Mouse (Mus musculus): ENCODE measurements around the gene Ms4a10. TPM values are rescaled to one million over a fixed set of nuclear protein-coding genes. Genes with fewer than 3 reads are reported as not detected.
A peak's percentile ranks its signal among the peaks of the same experiment; 100 is the strongest.

Ms4a10 gene
- polyA plus RNA-seq, 1 experiment from 2014 or later: 0.31 TPM

DNA sequence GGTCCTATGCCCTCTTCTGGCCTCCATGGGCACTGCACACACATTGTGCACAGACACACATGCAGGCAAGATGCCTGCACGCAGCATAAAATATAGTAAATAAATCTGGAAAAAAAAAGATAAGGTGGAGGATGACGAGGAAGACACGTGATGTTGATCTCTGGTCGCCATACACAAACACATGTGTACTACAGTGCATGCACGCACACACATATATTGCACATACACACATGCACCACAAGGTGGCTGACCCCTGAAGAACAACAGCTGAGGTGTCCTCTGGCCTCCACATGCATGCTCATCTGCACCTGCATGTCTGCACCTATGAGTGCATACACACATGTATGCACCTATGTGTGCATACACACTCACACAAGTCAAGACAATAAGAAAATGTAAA is 38.4 kb downstream of the Ms4a10 start:
- 86% methylated on average over 5 of the region's 5 CpGs for WGBS
- ATAC-seq (replicated peaks; ENCODE audit: low FRiP score): no peak
- H3K9ac ChIP-seq: no peak overlapping the region
- peaks cover 11% of the 10 kb centered on the region for H3K4me1 ChIP-seq
- no peaks in the 10 kb centered on the region for H3K9me3 ChIP-seq (replicated peaks)
- no peak overlapping the region for H3K4me2 ChIP-seq
- H3K27me3 ChIP-seq: no peaks in the 10 kb centered on the region
- no peak overlapping the region for H3K4me3 ChIP-seq (replicated peaks)
- no peak overlapping the region for H3K27ac ChIP-seq
- no peaks in the 10 kb centered on the region for H3K36me3 ChIP-seq

GRCm38 (mm10) chr19:10935029-10935428 is 39.4 kb downstream of the Ms4a10 start:
- no peaks in the 10 kb centered on the region for H3K36me3 ChIP-seq
- no peak overlapping the region for H3K4me3 ChIP-seq (replicated peaks)
- H3K9me3 ChIP-seq (replicated peaks): no peaks in the 10 kb centered on the region
- ATAC-seq (replicated peaks; ENCODE audit: low FRiP score): no peak
- H3K4me1 ChIP-seq: peaks cover under 1% of the 10 kb centered on the region; the same call in 1 of the 2 replicates
- 62% methylated on average over 5 of the region's 5 CpGs for WGBS
- no peak overlapping the region for H3K4me2 ChIP-seq
- no peak overlapping the region for H3K9ac ChIP-seq
- no peaks in the 10 kb centered on the region for H3K27me3 ChIP-seq
- H3K27ac ChIP-seq: no peak overlapping the region

GRCm38 (mm10) chr19:10930641-10931040 is 43.8 kb downstream of the Ms4a10 start:
- no peak overlapping the region for H3K9ac ChIP-seq
- H3K4me2 ChIP-seq: no peak overlapping the region
- no peak for ATAC-seq (replicated peaks; ENCODE audit: low FRiP score)
- H3K4me3 ChIP-seq (replicated peaks): no peak overlapping the region
- WGBS: 78% methylated on average over 2 of the region's 2 CpGs
- H3K27ac ChIP-seq: no peak overlapping the region
- H3K9me3 ChIP-seq (replicated peaks): no peaks in the 10 kb centered on the region
- H3K36me3 ChIP-seq: no peaks in the 10 kb centered on the region
- H3K27me3 ChIP-seq: no peaks in the 10 kb centered on the region
- peaks cover 17% of the 10 kb centered on the region for H3K4me1 ChIP-seq

- Histone ChIP-seq H3K9me3 (replicated peaks) (no peaks in the 10 kb centered on the region), H3K4me2 (peak overlapping the region; percentile 28), H3K36me3 (no peaks in the 10 kb centered on the region), H3K9ac (no peak overlapping the region), H3K27ac (peak overlapping the region; percentile 81), H3K4me1 (peaks cover 22% of the 10 kb centered on the region), H3K27me3 (no peaks in the 10 kb centered on the region), H3K4me3 (replicated peaks) (no peak overlapping the region)
- WGBS: 37% methylated on average over 4 of the region's 4 CpGs
- peak; percentile 48; the same call in 1 of the 2 replicates for ATAC-seq (replicated peaks; ENCODE audit: low FRiP score)
These were observed 47.8 kb downstream of the Ms4a10 start for GRCm38 (mm10) chr19:10926666-10927065.

DNA sequence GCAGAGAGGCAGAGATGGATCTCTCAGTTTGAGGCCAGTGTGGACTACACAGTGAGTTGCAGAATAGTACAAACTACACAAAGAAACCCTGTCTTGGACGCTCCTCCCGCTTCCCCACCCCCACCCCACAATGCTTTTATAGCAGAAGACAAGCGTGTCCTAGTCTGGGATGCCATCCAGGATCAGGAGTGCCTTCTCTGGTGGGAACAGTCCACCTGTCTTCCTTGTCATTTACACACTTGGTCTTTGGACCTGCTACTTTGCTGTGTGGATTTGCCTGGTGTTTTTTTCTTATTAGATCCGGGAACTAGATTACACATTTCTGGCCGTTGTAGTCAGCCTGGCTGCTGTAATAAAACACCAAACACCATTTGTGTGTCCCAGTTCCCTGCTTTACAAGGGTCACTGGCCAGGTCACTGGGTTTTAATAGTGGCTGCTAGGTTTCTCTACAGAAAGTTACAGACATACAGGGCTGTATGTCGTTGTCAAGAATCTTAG is 48.3 kb downstream of the Ms4a10 start:
- Histone ChIP-seq H3K4me2 (peak overlapping the region; percentile 28), H3K9me3 (replicated peaks) (no peaks in the 10 kb centered on the region), H3K4me1 (peaks cover 22% of the 10 kb centered on the region), H3K9ac (no peak overlapping the region), H3K27ac (peak overlapping the region; percentile 81), H3K36me3 (no peaks in the 10 kb centered on the region), H3K27me3 (no peaks in the 10 kb centered on the region), H3K4me3 (replicated peaks) (no peak overlapping the region)
- peak; percentile 55 for ATAC-seq (replicated peaks; ENCODE audit: low FRiP score)
- WGBS: 27% methylated on average over 6 of the region's 6 CpGs

- Histone ChIP-seq H3K27me3 (no peaks in the 10 kb centered on the region), H3K4me1 (peaks cover 22% of the 10 kb centered on the region), H3K4me3 (replicated peaks) (no peak overlapping the region), H3K27ac (peak overlapping the region; percentile 22; the same call in 1 of the 2 replicates), H3K36me3 (no peaks in the 10 kb centered on the region), H3K4me2 (no peak overlapping the region), H3K9me3 (replicated peaks) (no peaks in the 10 kb centered on the region), H3K9ac (no peak overlapping the region)
- 25% methylated on average over 4 of the region's 4 CpGs for WGBS
- ATAC-seq (replicated peaks; ENCODE audit: low FRiP score): no peak
These were observed 50.2 kb downstream of the Ms4a10 start for GRCm38 (mm10) chr19:10924220-10924619.

DNA sequence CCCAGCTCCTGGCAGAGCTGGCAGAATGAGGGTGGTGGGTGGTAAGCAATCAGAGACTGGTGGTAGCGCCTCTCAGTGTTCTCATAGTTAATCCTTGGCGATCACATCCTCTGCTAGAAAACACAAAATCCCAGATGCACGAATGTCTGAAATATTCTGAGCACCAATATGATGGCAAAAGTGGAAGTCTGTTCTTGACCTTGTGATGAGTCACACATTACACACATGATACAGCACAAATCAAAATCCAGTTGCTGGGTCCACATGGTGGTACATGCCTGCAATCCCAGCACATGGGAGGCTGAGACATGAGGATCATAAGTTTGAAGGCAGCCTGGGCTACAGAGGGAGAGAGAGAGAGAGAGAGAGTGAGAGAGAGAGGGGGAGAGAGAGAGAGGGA is 53.4 kb downstream of the Ms4a10 start:
- H3K27me3 ChIP-seq: no peaks in the 10 kb centered on the region
- 81% methylated on average over 3 of the region's 3 CpGs for WGBS
- no peak for ATAC-seq (replicated peaks; ENCODE audit: low FRiP score)
- no peaks in the 10 kb centered on the region for H3K36me3 ChIP-seq
- H3K4me1 ChIP-seq: peaks cover 14% of the 10 kb centered on the region
- H3K4me2 ChIP-seq: no peak overlapping the region
- no peaks in the 10 kb centered on the region for H3K9me3 ChIP-seq (replicated peaks)
- H3K4me3 ChIP-seq (replicated peaks): no peak overlapping the region
- no peak overlapping the region for H3K9ac ChIP-seq
- H3K27ac ChIP-seq: no peak overlapping the region

- no peak within 1 kb of the TSS for H3K4me3 ChIP-seq (replicated peaks)
- ATAC-seq (replicated peaks; ENCODE audit: low FRiP score): no peak
- H3K4me2 ChIP-seq: no peak within 1 kb of the TSS
- H3K4me1 ChIP-seq: peaks cover 9% of the 10 kb centered on the region; the same call in 1 of the 2 replicates
- no peaks in the 10 kb centered on the region for H3K9me3 ChIP-seq (replicated peaks)
- H3K27me3 ChIP-seq: no peaks in the 10 kb centered on the region
- no peaks in the 10 kb centered on the region for H3K36me3 ChIP-seq
- H3K9ac ChIP-seq: no peak within 1 kb of the TSS
- 50% methylated on average over 2 of the region's 2 CpGs for WGBS
- no peak within 1 kb of the TSS for H3K27ac ChIP-seq
These were observed 53.9 kb downstream of the Ms4a10 start, which contains the start of gene Zp1 for GRCm38 (mm10) chr19:10920532-10920931. Gene Zp1, minus strand, starts transcription at chr19:10920632.

- H3K4me3 ChIP-seq (replicated peaks): no peak overlapping the region
- H3K4me2 ChIP-seq: no peak overlapping the region
- H3K27me3 ChIP-seq: no peaks in the 10 kb centered on the region
- no peak overlapping the region for H3K27ac ChIP-seq
- no peaks in the 10 kb centered on the region for H3K36me3 ChIP-seq
- WGBS: 87% methylated on average over 10 of the region's 10 CpGs
- no peak for ATAC-seq (replicated peaks; ENCODE audit: low FRiP score)
- no peak overlapping the region for H3K9ac ChIP-seq
- 0 out of 2 replicates have a peak, but pooled peaks cover 7% of the 10 kb centered on the region for H3K4me1 ChIP-seq
- H3K9me3 ChIP-seq (replicated peaks): no peaks in the 10 kb centered on the region
These were observed 56.0 kb downstream of the Ms4a10 start for GRCm38 (mm10) chr19:10918321-10918991.

GRCm38 (mm10) chr19:10916506-10916905 is 58.0 kb downstream of the Ms4a10 start:
- ATAC-seq (replicated peaks; ENCODE audit: low FRiP score): no peak
- 53% methylated on average over 5 of the region's 5 CpGs for WGBS

DNA sequence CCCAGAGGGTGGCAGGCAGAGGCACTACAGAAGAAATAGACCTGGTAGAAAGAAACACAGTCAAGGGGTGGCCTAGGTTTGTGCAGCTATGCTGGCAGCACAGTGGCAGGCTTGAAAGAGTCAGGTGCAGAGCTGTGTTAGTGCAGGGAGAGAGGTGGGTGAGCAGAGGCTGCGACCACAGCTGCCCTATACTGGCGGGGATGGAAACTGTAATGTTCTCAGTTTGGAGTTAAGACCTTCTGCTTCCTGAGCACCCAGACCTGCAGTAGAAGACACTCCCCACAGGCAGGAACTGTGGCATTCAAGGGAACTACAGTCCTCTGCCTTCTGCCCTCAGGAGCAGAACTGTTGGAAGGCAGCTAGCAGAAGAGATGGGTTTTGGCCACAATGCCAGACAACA is 59.6 kb downstream of the Ms4a10 start:
- H3K27ac ChIP-seq: no peak overlapping the region
- 68% methylated on average over 2 of the region's 2 CpGs for WGBS
- H3K27me3 ChIP-seq: no peaks in the 10 kb centered on the region
- no peaks in the 10 kb centered on the region for H3K9me3 ChIP-seq (replicated peaks)
- 0 out of 2 replicates have a peak, but pooled peaks cover 7% of the 10 kb centered on the region for H3K4me1 ChIP-seq
- H3K4me3 ChIP-seq (replicated peaks): no peak overlapping the region
- no peak overlapping the region for H3K4me2 ChIP-seq
- no peak overlapping the region for H3K9ac ChIP-seq
- ATAC-seq (replicated peaks; ENCODE audit: low FRiP score): no peak
- H3K36me3 ChIP-seq: no peaks in the 10 kb centered on the region

More at GRCm38 (mm10) chr19:10916506-10916905, 58.0 kb downstream of the Ms4a10 start:
- H3K9ac ChIP-seq: no peak overlapping the region
- 0 out of 2 replicates have a peak, but pooled peaks cover 7% of the 10 kb centered on the region for H3K4me1 ChIP-seq
- H3K36me3 ChIP-seq: no peaks in the 10 kb centered on the region
- no peak overlapping the region for H3K4me3 ChIP-seq (replicated peaks)
- H3K9me3 ChIP-seq (replicated peaks): no peaks in the 10 kb centered on the region
- no peak overlapping the region for H3K4me2 ChIP-seq
- H3K27me3 ChIP-seq: no peaks in the 10 kb centered on the region
- no peak overlapping the region for H3K27ac ChIP-seq

DNA sequence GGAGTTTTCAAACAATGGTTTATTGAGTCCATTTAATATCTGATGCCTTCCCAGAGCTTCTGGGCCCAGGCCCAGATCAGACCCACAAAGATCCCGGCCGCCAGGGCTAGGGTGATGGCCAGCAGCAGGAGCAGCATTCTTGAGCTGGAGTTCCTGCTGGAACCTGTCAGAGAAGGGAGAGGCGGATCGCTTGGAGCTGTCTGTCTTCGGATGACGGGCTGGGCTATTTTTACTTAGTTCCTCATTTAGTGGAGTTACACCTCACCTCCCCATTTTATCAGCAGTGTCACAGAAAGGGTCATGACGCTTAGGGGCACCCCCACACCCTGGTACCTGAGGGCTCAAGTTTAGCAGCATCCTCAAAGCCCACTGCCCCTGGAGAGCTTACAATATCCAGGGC is 60.2 kb downstream of the Ms4a10 start:
- no peak overlapping the region for H3K27ac ChIP-seq
- H3K27me3 ChIP-seq: no peaks in the 10 kb centered on the region
- 0 out of 2 replicates have a peak, but pooled peaks cover 11% of the 10 kb centered on the region for H3K4me1 ChIP-seq
- H3K9ac ChIP-seq: no peak overlapping the region
- H3K4me2 ChIP-seq: no peak overlapping the region
- no peak for ATAC-seq (replicated peaks; ENCODE audit: low FRiP score)
- H3K36me3 ChIP-seq: no peaks in the 10 kb centered on the region
- WGBS: 58% methylated on average over 7 of the region's 7 CpGs
- no peak overlapping the region for H3K4me3 ChIP-seq (replicated peaks)
- no peaks in the 10 kb centered on the region for H3K9me3 ChIP-seq (replicated peaks)

Data from kidney, embryonic 15.5 days (tissue).